Mouse (Mus musculus) right cerebral cortex, adult 2 months (tissue): ENCODE data around the gene Krt28.

ENCODE experiments used
- DNase-seq, 2 experiments: peaks; one replicate each; pipeline ENCODE4 v3.0.0; 2021 to 2022; ENCODE audit warnings: low spot score in 2 of 2

The Krt28 gene

GRCm38 (mm10) chr11:99366791-99367190, 7.9 kb downstream of the Krt28 start:
- DNase-seq: no peak

DNA sequence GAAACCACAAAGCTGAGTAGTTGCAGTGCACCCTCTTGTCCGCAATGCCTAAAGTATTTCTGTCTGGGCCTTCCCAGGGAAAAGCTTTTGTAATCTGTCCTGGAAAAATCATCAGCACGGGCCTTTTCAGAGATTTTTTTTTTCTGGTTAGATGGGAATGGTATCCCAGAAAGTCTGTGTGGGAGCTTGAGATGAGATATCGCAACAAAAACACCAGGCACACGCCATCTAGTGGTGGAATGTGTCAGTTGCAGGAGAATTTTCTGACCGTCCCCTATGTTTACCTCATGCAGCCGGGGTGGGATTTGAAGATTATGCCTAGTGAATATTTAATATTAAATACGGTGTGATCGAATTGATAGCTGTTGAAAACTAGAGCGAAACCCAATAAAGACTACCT, 10.3 kb downstream of the Krt28 start:
- DNase-seq: peak; percentile 56 to 62

GRCm38 (mm10) chr11:99361423-99361822, 13.3 kb downstream of the Krt28 start:
- no peak for DNase-seq

DNA sequence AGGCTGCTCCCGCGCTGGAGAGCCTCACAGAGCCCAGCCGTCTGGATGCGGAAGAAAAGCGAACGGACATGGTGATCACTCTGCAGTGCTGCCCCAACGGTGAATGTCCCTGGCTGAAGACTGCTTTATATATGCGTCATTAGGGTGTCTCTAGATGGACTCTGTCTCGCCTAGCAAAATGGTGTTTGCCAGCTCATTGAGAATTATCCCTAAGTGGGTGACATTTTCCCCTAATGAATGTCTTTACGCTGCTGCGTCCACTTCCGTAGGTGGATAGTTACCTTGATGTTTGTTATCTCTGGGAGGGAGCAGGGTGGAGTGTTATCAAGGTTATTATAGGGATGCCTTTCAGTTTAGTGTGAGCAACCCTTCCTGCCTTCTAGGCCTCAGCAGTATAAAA, 23.7 kb downstream of the Krt28 start, which contains the start of gene Krt27:
Gene Krt27 (minus strand): TSS at position 101 of the 400 bp plus-strand sequence.
- DNase-seq: no peak

DNA sequence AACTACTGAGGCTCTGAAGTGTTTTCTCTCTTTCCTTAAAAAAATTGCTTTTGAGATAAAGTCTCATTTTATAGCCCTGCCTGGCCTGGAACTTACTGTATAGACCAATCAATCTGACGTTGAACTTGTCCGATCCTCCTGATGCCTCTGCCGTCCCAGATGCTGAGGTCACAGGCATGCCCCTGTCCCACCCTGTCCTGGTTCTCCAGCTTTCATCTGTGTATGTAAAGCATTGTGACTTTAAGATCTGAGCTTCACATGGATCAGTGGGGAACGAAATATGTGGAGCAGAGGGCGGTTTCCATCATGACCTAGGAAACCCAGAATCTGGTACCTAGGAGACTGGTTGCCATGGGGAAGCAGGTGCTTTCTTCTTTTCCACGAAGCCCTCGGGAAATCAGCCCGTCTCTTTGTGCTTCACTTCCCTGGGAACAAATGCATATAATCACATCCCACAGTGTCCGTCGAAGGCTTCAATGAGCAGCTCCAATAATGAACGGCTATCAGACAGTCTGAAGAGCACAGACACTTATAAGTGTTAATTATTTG, 35.3 kb downstream of the Krt28 start:
- no peak for DNase-seq

- no peak for DNase-seq
Observed at GRCm38 (mm10) chr11:99337866-99338265, 36.8 kb downstream of the Krt28 start, which contains the start of gene Krt26. TSS of gene Krt26 (minus strand) at chr11:99337966.

- peak; percentile 43 to 56 for DNase-seq
Observed at GRCm38 (mm10) chr11:99333426-99333825, 41.3 kb downstream of the Krt28 start.

GRCm38 (mm10) chr11:99329655-99330054, 45.0 kb downstream of the Krt28 start:
- no peak for DNase-seq

- DNase-seq: no peak
Observed at GRCm38 (mm10) chr11:99322851-99323250, 51.9 kb downstream of the Krt28 start, which contains the start of gene Krt25. TSS of gene Krt25 (minus strand) at chr11:99322951.

- no peak for DNase-seq
Observed at GRCm38 (mm10) chr11:99321094-99321493, 53.6 kb downstream of the Krt28 start.

DNA sequence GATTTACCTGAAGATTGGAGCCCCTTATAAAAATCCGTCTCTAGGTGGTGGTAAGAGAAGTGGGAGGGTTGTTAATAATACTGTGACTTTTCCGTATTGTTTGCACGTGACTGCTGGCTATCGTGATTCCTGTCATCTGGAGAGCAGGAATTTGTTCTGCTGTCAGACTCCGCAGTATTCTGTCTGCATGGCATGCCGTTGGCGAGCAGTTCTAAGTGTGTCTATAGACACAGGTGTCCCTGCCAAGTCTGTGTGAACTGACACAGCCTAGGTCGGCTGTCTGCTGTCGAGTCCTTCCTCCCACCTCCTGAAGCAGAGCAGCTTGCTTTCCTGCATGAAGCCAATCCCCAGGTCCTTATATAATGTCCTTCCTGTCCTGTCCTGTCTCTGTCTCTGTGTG, 55.6 kb downstream of the Krt28 start:
- no peak for DNase-seq

DNA sequence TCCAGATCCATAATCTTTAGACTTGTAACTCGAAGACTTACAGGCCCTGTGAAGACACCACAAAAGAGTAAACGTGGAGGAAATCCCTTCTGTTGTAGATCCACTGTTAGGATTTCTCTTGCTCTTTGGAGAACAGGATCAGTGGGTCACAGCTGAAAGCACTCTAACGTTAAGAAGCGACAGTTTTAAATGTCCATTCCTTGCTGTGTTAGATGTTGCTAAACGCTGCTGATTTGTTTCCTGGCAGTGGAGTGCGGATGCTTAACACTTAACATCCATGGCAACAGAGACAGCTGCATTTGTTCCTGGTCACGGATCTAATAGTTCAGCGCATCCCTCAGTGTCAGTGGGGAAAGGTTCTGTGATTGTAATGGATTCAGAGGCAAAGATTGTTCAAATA, 58.2 kb downstream of the Krt28 start:
- no peak for DNase-seq
